Mouse (Mus musculus): ENCODE data around the gene Pbrm1.

Pbrm1 gene

GRCm38 (mm10) chr14:31166827-31167226, 147.9 kb downstream of the Pbrm1 start:
- DNase-seq (ENCODE audit: low spot score) = no peak

- DNase-seq (ENCODE audit: low spot score) = no peak
Measured at GRCm38 (mm10) chr14:31168425-31168824, 149.5 kb downstream of the Pbrm1 start, which contains the start of gene Stab1. TSS of gene Stab1 (minus strand) at chr14:31168641.

GRCm38 (mm10) chr14:31169508-31169907, 150.6 kb downstream of the Pbrm1 start:
- DNase-seq (ENCODE audit: low spot score) = no peak

- DNase-seq (ENCODE audit: low spot score) = no peak
Measured at GRCm38 (mm10) chr14:31170963-31171362, 152.0 kb downstream of the Pbrm1 start.

Data from T-cell, adult 2 months (primary cell).